Mouse (Mus musculus) heart, postnatal 25 days (tissue): Measurements from ENCODE around the gene Daam2. TPM values are rescaled to one million over a fixed set of nuclear protein-coding genes. Genes with fewer than 3 reads are reported as not detected.
A peak's percentile ranks its signal among the peaks of the same experiment; 100 is the strongest.
"Not testable (repeated sequence)": the region's sequence is repeated elsewhere in the genome, so short reads cannot be mapped to it uniquely, and the experiment has no call there.

Source experiments
- DNase-seq: peaks from one replicate; pipeline ENCODE4 v3.0.0; 2022; ENCODE audit warnings: low spot score
- intact Hi-C: fragments of 180-260 bp; cut with DNase I; formaldehyde crosslinking; loops from one replicate; pipeline ENCODE4 v1.15.1; 2025
- total RNA-seq, 2 experiments: library from RNA; stranded (reverse); gene quantifications; 2 replicates each; pipeline ENCODE4 v1.2.3; 2021

The Daam2 gene
- total RNA-seq, 2 experiments from 2014 or later = 8.8 to 9.7 TPM

DNA sequence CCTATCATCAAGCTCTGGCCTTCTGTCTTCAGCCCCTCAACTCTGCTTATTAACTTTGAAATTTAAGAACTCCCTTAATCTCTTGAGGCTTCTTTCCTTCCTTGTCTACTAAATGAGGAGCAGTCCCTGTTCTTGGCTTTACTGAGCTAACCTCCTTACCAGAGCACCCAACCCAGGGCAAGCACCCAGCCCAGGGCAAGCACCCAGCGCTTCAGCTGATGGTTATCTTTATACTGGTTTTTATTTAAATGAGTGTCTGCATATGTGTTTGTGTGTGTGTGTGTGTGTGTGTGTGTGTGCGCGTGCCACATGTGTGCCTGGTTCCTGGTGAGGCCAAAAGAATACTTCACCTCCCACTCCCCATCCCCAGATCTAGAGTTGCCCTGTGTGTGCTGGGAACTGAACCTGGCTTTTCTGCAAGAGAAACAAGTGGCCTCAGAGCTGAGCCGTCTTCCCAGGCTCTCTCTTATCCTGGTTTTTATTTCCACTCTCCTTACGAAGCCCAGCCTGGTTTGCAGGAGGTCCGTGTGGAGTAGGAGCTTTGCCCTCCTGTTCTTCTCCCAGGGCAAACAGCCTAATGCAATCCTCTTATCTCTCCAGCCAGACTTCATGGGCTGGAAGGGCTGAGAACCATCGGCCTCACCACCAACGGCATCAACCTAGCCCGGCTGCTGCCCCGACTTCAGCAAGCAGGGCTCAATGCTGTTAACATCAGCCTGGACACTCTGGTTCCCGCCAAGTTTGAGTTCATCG, 125.1 kb downstream of the Daam2 start:
- no peak for DNase-seq
- intact Hi-C loops = no loop called here

DNA sequence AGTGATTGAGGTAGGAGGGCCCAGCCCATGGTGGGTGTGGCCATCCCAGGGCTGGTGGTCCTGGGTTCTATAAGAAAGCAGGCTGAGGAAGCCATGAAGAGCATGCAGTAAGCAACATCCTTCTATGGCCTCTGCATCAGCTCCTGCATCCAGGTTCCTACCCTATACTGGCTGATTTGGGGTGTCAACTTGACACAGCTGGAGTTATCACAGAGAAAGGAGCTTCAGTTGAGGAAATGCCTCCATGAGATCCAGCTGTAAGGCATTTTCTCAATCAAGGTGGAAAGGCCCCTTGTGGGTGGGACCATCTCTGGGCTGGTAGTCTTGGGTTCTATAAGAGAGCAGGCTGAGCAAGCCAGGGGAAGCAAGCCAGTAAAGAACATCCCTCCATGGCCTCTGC, 126.8 kb downstream of the Daam2 start:
- intact Hi-C loops, DNase-seq: not testable (repeated sequence)

DNA sequence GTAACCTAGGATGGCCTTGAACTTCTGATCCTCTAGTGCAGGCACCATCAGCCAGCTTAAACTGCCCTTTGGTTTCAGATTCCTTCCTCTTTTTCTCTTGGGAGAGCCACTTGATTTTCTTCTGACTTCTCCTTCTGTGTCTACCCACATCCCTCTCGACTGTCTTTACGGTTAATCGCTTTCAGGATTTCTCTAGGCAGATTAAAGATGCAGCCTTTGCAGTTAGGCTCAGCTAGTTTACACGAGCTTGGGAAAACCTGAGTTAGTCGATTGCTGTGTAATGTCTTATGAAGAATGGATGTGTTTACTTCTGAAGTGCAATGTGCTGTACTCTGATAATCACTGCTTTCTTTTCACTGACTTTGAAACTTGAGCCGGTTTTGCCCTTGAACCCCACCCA, 127.5 kb downstream of the Daam2 start:
- intact Hi-C loops = no loop called here
- no peak for DNase-seq

DNA sequence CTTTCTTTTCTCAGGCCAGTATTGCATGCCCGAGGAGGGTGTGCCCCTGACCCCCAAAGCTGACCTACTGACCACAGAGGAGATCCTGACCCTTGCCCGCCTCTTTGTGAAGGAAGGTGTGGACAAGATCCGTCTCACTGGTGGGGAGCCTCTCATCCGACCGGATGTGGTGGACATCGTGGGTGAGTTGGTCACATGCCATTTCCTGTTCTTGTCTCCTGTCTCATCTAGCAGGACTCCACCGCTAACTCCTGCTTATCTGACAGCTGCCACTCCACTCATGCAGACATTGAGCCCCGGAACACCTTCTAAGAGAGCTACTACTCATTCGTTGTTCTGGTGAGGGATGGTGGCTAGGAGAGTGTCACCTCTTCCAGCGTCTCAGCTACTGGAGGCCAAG, 129.1 kb downstream of the Daam2 start:
- intact Hi-C loops = no loop called here
- no peak for DNase-seq

DNA sequence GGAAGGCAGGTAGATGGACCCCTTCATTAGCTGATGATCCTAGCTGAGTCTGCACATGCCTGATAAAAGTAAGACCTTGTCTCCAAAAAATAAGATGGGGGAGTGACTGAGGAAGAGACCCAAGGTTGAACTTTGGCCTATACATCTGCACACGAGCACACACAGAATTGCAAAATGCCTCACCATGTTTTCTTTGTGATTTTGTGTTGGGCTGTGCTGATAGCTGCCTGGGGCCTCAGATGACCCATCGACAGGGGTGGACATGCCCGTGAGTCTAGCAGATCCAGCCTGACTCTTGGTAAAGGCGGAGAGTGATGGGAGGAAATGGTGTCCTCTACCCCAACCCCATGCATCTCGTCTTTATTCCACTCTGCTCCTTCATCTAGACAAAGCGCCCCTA, 129.9 kb downstream of the Daam2 start:
- DNase-seq = no peak
- intact Hi-C loops = no loop called here

DNA sequence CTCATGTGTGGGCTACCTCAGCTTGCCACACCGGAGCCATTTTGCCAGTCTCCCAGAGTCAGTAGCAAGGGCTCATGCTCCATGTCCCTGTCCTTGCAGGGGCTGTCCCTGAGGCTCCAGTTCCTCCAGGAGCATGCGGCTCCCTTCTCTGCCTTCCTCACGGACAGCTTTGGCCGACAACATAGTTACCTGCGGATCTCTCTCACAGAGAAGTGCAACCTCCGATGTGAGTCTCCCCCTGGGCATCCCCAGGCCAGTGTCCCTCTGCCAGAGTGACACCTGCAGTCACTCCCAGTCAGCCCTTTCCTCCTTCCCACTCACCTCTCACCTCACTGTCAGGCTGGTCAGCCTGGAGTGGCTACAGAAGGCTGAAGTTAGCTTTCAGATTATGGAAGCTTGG, 131.1 kb downstream of the Daam2 start:
- DNase-seq = no peak
- intact Hi-C loops = no loop called here

DNA sequence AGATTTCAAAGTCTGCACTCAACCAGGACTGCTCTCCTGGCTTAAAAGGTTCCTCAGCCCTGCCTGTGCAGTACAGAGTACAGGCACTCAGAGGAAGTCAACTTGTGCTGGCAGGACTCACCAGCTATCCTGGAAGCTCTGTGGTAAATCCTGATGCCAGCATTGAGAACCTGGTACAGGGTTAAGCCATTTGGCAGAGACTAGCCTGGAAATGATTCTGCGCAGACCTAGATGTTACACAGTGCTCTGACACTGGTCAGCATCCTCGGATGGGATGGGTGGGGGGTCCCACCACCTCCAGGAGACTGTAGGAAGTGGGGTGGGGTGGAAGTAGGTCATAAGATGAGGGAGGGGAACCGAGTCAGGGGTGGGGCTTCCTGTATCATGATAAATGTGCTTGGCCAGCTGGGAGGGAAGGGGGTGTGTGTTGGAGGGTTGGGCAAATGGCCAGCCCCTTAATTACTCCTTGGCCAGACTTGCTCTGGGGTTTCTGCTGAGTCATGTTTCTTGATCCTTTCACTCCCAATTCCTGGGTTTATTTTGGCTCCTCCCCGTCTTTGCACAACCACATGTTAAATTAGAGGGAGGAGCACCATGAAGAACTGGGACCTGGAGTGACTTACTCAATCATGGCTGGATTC, 132.0 kb downstream of the Daam2 start:
- intact Hi-C loops = no loop called here
- DNase-seq = peak; percentile 63

DNA sequence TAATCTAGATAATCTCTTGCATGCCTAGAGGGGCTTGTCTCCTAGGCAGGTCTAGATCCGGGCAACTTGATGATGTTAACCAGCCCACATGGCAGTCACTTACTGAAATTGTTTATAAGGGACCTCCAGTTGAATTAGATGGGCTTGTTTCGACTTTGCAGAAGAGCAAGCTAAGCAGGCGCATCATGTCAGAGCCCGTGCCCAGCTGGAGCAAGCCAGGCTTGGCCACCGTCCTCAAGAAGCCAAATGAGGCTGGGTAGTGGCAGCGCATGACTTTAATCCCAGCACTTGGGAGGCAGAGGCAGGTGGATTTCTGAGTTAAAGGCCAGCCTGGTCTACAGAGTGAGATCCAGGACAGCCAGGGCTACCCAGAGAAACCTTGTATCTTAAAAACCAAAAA, 133.0 kb downstream of the Daam2 start:
- intact Hi-C loops = no loop called here
- no peak for DNase-seq

DNA sequence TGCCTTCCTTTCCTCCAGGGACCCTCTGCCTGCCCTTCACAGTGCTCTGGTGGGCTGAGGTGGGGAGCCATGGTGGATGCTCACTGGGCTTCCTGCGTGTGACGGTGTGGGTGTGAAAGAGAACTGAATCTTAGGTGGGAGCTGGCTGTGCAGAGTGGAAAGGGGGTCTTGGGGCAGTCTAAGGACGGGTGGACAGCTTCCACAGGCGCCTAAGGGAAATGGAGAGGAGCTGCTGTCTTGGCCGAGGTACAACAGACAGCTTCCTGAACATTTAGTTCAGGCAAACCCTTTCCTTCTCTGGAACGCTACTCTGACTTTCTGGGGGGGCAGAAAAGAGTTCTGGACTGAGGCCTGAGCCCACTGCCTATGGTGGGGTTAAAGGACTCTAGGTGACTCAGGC, 134.0 kb downstream of the Daam2 start:
- intact Hi-C loops = no loop called here
- DNase-seq = no peak

DNA sequence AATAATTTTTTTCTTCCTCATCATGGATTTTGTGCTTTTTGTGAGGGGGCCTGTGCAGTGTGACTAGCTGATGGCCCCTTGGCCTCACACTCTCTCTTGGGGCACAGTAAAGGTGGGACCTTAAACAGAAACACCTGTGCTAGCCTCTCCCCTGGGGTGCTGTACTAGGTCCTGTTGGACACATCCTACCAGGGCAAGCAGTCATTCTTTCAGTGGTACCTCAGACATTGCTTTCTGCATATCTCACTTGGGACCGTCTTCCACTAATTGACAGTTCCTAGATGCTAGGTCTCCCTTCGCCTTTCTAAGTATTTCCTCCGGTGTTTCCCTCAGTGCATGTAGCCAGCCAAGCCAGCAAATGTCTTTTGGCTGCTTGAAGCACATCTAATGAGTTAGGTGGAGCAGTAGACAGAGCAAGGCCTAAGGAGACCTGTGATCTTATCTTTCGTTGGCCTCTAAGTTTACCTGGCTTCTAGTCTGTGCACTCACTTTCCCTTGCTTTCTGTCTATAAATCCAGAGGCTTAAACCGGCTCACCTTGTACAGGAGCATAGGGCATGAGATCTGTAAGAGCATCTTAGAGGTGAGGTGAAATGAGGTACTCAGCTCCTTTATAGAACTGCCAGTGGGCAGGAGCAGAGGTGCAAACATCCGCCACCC, 134.5 kb downstream of the Daam2 start:
- intact Hi-C loops = no loop called here
- no peak for DNase-seq

DNA sequence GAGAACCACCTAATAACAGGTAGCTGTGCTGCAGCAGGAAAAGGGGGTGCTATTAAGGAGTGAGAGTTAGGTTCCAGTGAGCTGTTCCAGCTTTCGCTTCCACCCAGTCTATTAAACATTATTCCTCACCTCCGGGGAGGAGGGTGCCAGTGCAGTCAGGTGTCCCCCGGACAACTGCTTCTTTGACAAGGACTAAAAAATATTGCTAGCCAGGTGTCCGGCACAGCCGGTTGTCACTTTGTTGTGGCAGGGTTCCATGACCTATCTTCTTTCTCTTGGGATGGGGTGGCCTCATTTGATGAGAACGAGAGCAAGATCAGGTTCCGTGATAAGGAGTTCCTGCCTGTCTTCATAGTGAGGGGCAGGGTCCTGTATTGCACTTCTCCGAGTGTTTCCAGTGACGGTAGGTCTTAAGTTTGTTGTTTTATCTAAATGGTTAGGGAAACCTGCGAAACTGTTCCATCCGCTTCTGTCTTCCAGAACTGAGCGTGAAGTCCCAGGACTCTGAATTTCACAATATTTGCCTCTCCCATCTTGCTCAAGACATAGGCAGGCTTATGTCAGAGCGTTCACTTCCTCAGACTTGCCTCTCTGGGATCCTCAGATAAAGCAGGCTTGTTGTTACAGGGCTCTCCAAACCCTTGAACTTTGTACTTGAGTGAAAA, 135.3 kb downstream of the Daam2 start:
- DNase-seq = no peak
- intact Hi-C loops = no loop called here

DNA sequence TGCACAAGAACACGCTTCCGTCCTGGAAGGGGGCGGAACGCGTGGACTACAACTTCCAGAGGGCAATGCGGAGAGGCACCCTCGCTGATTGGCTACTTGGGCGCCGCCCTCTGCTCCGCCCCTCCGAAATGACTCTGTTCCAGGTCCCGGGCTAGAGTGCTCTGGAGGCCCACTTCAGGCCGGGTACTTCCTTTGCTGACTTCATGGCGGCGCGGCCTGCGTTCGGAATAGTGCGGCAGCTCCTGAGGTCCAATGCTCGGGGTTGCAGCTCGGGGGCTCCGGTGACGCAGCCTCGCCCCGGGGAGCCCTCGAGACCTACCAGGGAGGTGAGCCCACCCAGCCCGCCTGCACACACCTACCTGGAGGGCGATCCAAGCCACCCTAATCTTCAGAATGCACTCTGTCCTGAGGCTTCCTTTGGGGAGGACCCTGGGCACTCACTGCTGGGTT, 135.9 kb downstream of the Daam2 start, which contains the start of gene Mocs1:
Gene Mocs1 (plus strand): TSS at position 124 of the 450 bp plus-strand sequence.
- intact Hi-C loops = no loop called here
- DNase-seq = peak; percentile 91

DNA sequence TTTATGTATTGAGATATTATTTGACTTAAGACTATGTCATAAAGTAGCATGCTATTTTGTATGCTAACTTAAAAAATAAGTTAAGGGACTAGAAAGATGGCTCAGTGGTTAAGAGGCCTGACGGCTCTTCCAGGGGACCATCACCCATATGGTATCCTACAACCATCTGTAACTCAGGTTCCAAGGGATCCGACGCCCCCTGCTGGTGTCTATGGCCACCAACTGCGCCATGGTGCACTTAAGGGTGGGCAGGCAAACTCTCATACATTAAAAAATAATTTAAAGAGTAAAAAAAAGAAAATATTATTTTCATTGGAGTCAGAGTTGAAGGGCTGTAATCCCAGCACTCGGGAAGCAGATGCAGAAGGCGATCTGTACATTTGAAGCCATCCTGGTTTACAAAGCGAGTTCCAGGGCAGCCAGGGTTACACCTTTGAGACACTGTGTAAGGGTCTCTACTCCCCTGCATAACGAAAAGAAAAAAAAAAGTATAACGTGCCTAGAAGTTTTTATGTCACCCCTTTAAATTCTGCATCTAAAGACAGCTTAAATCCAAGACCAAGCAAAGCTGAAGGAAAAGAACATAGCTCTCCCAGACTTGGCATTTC, 136.4 kb downstream of the Daam2 start:
- no peak for DNase-seq
- intact Hi-C loops = no loop called here

DNA sequence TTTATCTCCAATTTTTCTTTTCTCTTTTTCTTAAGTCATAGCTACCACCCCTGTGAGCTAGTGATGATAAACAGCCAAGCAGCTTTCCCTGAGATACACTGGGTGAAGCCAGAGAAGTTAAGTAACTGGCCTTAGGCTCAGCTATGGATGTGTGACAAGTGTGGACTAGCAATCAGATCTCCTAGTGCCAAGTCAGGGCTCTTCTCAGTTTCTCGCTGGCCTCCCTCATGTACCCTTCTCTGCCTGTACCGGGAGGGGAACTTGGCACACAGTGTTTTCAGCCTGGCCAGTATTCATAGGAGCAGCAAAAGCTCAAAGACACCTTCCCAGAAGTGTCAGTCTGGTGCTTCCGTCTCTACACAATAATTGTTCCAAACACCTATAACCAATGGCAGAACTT, 140.3 kb downstream of the Daam2 start:
- intact Hi-C loops = no loop called here

DNA sequence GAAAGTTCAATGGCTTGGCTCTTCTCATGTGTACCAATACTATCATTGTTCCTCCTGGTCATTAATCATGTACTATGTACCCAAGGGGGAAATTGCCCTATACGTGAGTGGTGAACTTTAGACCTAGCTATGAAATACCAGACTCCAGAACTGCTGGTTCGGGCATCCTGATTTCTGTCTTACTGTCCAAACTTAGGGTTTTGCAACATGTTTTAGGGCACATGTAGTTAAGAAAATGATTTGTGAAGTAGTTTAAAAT, 141.1 kb downstream of the Daam2 start:
- intact Hi-C loops = no loop called here
- DNase-seq = no peak

More for the DNA sequence above, 140.3 kb downstream of the Daam2 start:
- no peak for DNase-seq

DNA sequence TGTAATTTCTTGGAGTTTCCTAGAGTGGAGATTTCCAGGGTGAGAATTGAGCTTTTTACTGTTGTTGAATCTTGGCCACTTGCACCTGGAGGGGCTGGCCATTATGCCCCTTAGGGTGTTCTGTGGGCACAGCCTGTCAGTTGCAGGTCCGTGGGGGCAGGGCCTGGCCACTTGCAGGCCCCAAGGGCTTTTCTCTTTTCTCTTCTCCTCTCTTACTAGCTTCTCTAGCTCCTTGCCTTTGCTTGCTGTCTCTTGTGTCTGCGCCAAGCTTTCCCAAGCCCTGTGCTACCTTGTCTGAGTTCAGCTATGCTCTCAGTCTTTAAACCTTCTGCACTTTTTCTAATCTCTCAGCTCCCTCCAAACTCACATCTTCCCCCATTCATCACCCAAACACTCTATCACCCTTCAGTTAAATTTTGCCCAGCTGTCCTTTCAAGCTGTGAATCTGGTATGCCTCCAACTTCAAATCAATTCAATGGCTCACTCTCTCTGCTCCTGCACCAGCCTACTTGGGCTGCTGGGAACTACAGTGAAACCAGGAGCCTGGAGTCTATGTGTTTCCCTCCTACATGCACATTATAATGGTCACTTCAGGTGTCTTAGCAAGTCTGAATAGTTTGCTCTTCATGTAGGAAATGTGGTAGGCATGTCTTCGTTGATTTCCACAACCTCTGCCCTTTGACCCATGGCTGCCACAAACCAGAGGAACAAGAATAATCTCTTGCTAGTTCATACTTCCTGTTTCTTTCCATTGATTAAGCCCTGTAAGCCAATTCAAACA, 141.7 kb downstream of the Daam2 start:
- intact Hi-C loops = no loop called here
- no peak for DNase-seq

DNA sequence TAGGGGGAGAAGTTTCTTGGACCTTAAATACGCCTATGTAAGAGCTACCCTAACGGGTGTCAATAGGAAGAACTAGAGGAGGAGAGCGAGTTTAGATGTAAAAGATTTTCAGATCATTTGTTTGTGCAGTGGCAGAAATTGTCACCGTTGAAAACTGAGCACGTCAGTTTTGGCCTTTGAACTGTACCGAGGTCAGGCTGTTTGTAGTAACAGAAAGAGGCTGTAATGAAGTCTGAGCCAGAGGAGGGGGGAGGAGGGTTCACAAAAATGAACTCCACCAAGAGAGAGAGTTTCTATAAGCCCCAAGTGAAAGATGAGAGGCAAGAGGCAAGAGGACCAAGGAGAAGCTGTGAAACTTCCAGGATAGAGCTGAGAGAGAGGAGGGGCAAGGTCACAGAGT, 144.3 kb downstream of the Daam2 start:
- DNase-seq = no peak
- intact Hi-C loops = no loop called here

DNA sequence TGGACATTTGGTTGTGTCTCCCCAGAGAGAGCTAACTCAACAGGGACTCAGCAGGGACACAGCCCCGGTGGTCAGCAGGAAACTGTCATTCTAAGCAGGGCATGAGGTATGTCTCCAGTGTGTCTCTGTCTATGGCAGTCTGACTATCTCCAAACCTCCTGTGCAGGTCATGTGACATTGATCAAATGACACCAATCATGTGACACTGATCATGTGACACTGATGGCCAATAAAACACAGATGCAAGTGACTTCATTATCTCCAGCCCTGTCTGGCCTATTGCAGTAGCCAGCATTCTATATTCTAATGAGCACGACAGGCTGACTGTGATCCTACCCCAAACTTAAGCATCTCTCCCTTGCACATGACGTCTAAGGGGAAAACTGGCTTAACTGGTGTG, 147.9 kb downstream of the Daam2 start:
- intact Hi-C loops = no loop called here
- DNase-seq = no peak

DNA sequence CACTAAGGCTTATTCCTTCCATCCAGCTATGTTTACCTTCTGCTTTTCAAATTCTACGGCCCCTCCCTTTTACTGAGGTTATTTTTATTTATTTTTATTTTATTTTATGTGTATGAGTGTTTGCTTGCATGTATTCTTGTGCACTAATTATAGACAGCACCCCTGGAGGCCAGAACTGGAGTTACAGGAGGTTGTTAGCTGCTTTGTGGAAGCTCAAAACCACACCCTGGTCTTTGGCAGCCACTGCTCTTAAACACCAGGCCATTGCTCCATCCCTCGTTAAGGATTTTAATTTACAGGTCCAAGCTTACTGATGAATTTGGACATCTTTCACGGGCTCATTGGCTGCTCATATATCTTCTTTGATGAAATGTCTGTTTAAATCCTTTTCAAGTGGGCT, 150.6 kb downstream of the Daam2 start:
- intact Hi-C loops = no loop called here
- no peak for DNase-seq

DNA sequence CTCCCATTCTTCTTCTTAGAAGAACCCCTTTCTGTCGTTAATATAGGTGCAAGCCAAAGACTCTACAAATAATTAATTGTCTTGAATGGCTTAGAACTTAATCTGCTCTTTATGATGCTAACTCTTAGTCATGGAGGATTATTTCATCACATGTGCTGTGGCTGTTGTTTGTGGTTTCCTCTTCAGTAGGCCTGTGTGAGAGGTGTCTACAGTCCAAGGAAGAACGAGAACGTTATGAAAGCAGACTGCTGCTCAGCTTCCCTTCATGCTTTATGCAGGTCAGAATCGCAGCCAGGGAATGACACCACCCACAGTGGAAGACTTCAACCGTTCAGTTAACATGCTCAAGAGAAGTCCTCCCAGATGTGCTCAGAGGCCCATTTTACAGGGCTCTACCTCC, 151.2 kb downstream of the Daam2 start:
- DNase-seq = no peak
- intact Hi-C loops = no loop called here
